Mouse (Mus musculus): ENCODE results near the gene Tmc8.
A peak's percentile ranks its signal among the peaks of the same experiment; 100 is the strongest.
"Not testable (repeated sequence)": the region's sequence is repeated elsewhere in the genome, so short reads cannot be mapped to it uniquely, and the experiment has no call there.

Gene Tmc8

DNA sequence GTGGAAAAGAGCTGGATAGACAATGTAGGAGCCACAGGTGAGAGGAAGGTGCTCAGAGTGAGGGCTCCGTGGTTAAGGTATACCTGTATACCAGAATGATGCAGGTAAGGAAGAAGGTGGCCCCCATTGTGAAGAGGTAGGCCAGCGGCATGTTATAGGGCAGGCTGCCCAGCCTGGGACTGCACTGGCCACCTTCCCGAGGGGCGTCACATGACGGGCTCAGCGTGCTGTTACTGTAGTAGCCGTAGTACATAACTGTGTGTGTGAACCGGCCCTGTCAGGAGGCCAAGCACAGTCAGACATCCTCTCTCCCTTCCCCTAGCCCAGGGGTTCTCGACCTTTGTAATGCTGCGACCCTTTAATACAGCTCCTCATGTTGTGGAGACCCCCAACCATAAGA lies 7.0 kb upstream of the Tmc8 start:
- no peak for DNase-seq (ENCODE audit: low spot score in 2 of 2)

DNA sequence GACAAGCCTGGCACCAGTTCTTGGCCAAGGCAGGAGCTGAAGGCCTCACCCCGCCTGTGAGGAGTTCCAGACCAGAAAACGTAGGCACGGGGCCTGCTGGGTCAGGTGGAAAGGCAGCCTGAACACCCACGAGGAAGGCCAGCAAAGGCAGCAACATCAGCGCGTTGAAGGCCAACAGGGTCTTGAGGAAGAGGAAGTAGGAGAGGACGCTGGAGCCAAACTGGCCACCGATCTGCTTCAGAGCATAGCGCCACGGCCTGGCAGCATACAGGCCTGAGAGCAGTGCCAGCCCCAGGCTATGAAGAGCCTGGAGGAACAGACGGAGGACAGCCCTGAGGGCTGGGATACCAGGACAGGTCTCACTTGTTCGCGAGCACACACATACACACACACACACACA lies 6.3 kb upstream of the Tmc8 start:
- no peak for DNase-seq (ENCODE audit: low spot score in 2 of 2)

DNA sequence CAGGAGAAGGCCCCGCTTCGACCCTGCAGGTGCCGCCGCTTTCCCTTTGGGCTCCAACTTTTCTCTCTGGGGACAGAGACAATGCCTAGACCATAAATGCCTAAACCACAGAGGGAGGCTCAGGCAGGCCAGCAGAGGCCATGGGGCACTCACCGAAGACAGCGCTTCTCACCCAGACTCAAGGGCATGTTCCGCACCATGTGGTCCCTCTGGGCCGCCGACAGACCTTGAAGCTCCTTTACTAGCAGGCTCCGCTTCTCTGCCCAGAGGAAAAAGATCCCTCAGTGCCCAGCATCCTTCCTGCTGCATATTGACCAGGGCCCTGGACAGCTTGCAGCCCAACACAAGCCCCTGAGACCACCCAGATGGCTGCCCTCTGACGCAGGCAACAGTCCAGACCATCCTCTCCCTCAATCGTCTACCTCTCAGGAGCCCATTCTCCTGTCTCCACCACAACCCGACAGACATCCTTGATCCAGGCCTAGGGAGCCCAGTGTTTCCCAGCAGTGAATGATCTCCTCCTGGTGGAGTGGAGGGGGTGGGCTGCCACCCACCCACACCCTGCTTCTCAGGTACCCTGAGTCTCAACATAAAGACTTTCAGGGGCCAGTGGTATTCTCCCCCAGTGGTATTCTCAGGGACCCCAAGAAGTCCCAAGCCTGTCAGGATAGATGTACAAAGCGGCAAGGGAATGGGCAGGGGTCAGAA lies 5.6 kb upstream of the Tmc8 start:
- no peak for DNase-seq (ENCODE audit: low spot score in 2 of 2)

DNA sequence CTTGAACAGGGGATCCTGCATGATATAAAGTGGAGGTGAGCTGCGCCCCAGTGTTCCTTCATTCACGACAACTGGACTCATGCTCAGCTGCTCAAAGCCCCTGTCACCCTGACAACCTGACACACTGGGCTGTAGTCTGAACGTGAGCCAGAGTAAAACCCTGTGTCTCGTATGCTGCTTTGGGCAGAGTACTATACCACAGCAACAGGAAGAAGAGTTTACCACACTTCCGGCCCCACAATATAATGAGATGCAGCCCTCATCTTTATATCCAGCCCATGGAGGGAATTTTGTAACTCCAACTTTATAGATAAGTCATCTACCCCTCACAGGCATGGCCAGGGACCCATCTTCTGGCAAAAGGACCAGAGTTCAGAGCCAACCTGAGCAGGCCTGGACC lies 4.8 kb upstream of the Tmc8 start:
- DNase-seq (ENCODE audit: low spot score in 2 of 2) = no peak

DNA sequence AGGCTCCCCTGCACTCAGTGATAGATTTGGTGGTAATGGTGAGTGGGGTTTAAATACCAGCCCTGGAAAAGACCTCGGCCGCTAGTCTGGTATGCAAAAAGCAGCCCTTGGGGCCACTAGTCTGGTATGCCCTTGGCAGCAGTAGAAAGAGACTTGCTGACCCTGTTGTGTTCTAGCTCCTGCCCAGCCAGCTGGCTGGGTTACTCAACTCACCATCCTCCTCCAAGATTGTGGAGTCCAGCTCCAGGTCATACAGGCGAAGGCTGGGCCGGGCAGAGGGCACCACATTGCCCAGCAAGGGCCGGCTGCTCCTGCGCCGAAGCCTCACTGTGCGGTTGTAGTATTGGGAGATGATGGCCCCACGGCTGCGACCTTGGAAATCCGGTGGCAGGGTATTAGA lies 3.8 kb upstream of the Tmc8 start:
- DNase-seq (ENCODE audit: low spot score in 2 of 2) = no peak

DNA sequence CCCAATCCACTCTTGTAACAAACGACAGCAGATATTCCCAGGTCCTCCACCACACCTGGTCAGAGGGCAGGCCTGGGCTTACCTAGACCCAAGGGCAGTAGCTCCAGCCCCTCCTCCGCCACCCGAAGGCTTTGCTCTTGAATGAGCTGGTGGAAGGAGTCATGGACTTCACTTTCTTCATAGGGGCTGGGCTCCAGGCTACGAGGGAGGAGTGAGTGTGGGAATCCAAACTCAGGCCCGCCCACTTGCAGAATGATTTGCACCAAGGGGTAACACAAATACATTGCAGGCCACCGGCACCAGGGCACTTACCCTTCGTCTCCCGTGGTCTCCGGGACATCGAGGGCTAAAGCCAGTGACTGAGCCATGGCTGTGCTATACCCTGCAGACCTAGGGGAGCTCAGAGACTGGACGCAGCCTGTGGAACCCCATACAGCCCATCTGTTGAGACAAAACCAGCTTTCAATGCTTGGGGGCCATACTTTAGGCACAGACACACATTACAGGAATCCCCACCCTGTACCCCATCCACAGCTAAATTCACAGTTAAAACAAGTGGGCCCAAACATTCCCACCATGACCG lies 2.9 kb upstream of the Tmc8 start:
- DNase-seq (ENCODE audit: low spot score in 2 of 2) = no peak

DNA sequence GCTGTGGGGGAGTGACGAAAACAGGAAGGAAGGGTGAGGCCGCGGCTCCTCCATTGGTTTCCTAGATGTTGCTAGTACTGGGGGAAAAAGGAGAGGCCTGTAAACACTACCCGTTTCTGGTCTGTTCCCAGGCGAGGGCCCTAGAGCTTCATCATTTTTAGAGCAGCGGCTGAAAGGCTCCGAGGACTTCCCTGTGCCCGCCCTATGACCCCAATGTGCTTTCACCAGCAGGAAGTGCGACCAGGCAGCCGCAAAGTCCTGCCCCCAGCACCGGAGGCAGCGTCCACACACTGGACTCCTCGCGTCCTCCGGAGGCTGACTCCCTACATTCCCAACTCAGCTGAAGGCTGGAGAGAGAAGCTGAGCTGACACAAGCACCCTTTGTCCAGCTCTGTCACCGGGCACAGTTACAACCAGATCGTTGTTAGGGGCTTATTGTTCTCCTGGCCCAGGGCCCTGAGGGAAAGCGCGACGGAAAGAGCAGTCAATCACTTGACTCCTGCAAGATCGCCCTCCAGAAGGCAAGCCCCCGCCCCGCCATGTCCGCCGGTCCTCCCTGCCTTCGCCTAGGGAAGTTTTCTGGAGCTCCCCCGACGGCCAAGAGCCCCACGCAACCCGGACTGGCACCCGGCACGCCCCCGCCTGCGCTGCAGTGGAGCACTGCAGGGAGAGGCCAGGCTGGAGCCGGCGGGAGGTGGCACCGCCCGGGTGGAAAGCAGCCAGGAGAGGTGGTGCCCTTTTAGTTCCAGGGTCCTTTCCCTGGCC lies 2.3 kb upstream of the Tmc8 start:
- no peak for DNase-seq (ENCODE audit: low spot score in 2 of 2)

DNA sequence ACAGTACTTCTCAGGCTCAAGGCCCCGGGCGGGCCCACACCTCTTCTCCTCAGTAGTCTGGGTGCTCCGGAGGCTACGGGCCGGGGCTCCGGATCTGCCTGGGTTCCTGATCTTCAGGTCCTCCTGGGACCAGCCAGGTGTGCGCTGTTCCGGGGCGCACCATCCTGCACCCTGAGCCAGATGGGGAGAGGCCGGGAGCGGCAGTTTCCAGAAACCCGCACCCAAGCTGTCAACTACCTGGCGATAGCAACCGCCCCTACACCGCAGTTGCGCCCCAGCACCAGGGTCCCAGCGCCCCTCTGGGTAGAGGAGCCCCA lies 1.7 kb upstream of the Tmc8 start:
- no peak for DNase-seq (ENCODE audit: low spot score in 2 of 2)

DNA sequence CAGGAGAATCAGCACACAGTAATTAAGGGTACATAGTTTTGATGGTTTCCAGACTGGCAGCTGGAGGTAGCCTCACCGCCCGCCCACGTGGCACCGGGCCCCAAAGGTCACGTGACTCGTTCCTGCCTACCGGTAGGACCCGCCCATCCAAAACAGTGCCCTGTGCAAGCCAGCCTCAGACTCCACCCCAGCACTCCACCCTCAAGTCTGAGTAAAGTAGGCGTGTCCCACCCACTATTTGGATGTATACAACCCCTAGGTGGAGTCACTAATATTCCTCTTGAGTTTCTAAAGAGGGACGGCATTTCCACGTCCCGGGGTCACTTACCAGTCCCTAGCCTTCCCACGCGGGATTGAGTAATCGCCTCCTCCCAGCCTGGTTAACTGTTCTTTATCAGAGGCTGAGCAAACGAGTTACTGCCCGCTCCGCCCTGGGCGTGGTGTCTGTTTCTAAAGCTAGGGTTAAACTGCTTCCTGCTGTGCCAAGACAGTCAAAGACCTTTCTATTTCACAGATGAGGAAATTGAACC lies 1.2 kb upstream of the Tmc8 start:
- DNase-seq (ENCODE audit: low spot score in 2 of 2) = no peak

DNA sequence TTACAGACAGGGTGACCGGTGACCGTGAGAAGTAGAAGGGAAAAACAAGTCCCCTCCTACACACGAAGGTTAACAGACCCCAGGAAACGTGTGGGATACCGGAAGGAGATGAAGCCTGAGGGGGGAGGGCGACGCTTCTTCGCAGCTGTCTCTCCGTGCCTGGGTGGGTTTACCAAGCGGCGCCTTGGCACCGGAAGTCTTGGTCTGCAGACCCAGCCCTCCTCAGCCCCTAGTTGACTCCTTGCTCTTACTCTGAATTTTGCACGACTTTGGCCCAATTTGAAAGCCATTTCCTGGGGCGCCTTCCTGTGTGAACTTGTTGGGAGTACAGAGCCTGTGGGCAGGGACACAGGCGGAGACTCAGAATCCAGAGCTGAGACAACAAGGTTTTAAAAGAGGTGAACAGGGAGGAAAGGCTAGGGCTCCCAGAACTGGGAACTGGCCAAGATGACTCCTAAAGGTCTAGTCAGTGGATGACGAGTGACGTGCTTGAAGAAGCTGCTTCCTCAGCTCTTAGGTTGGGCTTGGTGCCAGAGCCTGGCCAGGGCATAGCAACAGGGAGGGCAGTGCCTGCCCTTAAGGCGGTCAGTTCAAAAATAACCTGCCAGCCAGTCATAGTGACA lies 566 bp upstream of the Tmc8 start:
- DNase-seq (ENCODE audit: low spot score in 2 of 2) = no peak

DNA sequence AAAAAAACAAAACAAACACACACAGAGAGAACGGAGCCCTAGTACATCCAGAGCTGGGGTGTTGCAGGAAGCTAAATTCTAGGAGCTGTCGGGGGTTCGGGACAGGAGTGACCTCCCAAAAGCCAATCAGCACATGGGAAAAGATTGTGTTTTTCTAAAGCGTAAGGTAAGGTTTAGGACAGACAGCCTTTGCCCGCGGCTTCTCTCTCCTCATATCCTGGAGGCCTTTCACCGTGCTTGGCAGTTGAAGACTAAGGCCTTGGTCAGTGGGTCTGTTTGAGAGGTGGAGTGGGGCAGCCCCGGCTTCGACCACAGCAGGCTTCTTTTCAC lies 794 bp downstream of the Tmc8 start:
- DNase-seq (ENCODE audit: low spot score in 2 of 2) = no peak

DNA sequence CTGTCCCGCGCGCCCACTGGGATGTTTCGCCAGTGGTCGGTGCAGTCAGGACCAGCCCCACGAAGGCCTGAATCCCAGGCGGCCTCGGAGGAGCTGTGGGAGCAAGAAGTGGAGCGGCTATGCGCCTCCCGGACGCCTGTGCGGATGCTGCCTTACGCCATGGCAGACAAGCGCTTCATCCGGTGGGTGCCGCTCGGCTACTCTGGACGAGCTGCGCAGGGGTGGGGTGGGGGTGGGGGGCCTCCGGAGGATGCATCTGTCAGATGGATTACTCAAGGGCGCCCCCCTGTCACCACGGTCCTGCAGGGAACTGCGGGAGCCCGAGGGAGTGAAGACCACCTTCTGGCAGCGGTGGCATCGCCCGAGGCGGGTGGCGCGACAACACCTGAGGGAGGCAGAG lies 1.2 kb downstream of the Tmc8 start:
- peak; percentile 54 to 74 for DNase-seq (ENCODE audit: low spot score in 2 of 2)

DNA sequence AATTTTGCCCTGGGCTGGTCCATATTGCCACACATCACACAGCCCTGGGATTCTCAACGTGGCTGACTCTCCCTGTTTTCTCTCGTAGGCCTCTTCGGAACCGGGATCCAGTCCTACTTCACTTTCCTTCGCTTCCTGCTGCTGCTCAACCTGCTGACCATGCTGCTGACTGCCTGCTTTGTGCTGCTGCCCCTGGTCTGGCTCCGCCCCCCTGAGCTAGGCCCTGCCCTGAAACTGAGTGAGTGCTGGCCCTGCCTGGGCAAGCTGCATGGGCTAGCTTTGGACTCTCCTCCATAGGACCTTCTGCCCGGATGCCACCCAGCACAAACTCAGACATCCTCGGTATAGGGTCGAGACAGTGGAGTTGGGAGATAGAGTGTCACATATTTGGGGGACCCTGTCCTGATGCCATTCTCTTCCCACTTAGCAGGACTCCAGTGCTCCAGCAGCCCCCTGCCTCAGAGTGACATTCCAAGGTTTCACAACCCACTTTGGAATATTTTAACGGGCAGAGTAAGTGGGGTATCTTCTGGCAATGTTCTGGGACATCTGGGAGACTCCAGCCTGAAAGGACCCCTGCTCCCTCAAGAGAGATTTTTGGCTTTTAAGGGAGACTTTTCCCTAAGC lies 1.9 kb downstream of the Tmc8 start:
- no peak for DNase-seq (ENCODE audit: low spot score in 2 of 2)

DNA sequence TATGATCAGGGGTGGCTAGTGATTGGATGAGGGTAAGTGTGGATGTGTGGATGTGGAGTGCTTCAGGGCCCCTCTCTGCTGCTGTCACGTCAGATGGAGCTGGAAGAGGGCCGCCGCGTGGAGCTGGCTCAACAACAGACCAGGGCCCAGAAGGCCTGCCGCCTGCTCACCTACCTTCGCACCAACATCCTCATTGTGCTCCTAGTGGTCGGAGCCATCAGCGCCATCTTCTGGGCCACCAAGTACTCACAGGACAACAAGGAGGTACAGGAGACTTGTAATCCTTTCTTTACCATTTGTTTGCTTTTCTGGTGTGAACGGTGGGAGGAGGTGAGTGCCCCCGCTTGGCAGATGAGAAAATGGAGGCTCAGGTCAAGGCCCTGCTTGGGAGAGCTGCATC lies 4.4 kb downstream of the Tmc8 start:
- DNase-seq (ENCODE audit: low spot score in 2 of 2) = peak in 1 of 2 experiments; percentile 61

DNA sequence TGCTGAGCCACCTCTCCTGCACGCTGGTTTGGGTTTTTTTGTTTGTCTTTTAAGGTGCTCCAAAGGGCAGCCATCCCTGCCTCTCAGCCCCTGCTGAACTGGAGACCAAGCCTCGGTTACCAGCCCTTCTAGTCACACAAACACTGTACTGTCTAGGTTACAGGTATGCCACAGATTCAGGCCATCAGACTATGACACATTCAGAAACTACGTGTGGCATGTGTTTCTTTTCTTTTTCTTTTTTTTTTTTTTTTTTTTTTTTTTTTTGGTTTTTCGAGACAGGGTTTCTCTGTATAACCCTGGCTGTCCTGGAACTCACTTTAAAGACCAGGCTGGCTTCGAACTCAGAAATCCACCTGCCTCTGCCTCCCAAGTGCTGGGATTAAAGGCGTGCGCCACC lies 6.6 kb downstream of the Tmc8 start:
- DNase-seq (ENCODE audit: low spot score in 2 of 2) = not testable (repeated sequence)

DNA sequence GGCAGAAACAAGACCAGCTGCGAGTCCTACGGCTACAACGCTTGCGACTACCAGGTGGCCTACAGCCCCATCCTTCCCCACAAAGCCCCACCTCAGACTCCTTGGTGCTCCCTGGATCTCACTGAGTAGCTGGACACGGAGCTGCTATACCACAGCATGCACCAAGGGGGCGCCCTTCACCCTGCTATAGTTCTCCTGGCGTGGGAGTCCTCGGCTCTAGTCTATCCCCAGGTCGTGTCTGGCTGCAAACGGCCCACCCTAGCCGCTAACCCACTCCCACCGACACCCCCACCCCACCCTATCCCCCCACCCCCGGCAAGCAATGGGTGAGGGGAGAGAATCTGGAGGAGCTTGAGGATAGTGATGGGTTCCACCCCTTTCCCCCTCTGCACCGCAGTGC lies 8.4 kb downstream of the Tmc8 start:
- peak in 1 of 2 experiments; percentile 69 for DNase-seq (ENCODE audit: low spot score in 2 of 2)

DNA sequence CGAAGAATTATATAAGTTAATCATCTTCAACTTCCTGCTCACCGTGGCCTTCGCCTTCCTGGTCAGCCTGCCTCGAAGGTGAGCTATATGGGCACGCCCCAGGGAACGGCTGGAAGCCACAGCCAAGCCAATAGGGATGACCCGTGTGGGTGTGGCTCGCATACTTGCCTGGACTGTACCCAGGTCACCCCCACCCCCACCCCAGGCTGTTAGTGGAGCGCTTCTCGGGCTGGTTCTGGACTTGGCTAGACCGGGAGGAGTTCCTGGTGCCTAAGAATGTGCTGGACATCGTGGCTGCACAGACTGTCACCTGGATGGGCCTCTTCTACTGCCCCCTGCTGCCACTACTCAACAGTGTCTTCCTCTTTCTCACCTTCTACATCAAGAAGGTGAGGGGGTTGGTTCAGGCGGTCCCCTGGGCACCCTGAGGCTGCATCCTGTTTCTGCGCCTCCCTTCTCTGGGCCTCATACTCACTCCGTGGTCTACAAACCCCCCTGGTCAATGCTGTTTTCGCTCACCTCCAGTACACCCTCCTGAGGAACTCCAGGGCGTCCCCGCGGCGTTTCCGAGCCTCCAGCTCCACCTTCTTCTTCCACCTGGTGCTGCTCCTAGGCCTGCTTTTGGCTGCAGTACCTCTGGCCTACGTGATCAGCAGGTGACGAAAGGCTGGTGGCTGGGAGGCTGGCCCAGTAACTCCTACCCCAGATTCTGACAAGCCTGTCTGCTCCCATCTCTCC lies 9.0 kb downstream of the Tmc8 start:
- no peak for DNase-seq (ENCODE audit: low spot score in 2 of 2)

DNA sequence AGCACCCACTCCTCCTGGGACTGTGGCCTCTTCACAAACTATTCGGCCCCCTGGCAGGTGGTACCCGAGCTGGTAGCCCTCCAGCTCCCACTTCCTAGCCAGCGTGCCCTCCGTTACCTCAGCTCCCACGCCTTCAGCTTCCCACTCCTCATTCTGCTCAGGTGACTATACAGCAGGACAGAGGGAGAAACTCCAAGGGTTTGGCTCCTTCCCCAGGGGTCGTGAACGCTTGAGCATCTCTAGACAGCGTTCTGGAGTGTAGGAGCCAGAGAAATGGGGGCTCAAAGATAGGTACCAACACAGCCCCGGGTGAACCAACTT lies 9.5 kb downstream of the Tmc8 start:
- DNase-seq (ENCODE audit: low spot score in 2 of 2) = no peak

DNA sequence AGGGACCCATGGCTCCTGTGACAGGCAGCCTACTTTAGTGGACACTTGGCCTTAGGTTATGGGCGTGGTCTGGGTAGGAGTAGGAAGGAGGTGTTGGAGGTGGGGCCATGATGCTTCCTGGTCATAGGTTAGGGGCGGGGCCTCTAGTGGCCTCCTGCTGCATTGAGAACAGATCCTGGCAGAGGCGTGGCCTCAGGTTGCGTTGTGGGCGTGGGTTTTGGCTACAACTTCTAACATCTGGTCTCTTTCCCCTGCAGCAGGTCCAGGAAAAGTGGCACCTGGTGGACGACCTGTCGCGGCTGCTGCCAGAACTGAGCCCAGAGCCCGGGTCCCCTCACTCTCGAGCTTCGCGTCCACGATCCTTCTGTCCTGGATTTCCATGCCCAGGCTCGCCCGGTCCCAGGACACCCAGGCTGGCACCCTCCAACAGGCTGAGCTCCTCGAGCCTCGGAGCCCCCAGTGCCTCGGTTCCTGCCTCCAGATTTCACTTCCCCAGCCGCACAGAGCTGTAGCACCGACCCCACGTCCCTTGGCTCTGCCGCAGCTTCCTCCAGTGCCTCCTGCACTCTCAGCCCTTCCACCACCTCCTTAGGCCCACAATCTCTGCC lies 10.5 kb downstream of the Tmc8 start:
- DNase-seq (ENCODE audit: low spot score in 2 of 2) = no peak

DNA sequence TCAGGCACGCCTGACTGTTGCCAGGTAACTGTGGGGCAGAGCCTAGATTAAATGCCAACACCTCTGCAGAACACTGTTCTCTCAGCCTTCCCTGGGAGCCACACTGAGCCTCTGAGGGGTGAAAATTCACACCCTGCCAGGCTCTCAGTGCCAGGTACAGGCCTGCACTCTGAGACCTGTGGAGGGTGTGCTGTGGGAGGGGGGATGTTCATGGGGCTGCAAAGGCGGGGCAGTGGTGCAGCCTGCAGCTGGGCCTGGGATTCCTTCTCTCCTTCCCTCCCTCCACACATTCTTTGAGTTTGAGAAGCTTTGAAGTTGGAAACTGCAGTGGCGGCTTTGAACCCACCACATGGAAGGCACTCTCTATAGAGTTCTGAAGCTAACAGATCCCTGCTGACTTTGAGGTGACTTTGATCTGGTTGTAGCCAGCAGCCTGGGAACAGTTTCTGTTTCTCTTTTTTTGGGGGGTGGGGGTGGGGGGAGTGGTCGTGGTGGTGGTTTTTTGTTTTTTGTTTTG lies 12.2 kb downstream of the Tmc8 start:
- DNase-seq (ENCODE audit: low spot score in 2 of 2) = no peak

DNA sequence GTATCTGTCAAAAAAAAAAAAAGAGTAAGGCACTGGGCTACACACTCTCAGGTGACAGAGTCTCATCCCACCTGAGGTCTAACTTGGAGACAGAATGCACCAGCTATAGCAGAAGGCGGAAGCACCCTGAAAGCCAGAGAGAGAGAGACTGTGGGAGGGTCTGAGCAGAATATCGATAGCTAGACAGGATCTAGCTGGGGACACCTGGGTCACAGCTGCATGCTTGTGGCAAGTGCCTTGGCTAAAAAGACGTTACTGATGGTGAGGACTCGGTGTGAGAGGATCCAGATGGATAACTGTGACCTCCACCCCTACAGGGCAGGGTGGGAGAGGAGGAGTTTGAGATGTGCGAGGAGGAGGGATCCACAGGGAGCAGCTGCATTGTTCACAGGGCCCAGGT lies 15.1 kb downstream of the Tmc8 start:
- no peak for DNase-seq (ENCODE audit: low spot score in 2 of 2)

All from cerebellum, postnatal 4 days (tissue).